Mouse (Mus musculus) liver, adult 2 months (tissue): Measurements from ENCODE around the gene Gm20388.

Experiments
- CTCF ChIP-seq: fragments of 200-500 bp; IDR thresholded peaks from 2 replicates; pipeline ENCODE4 v1.5.1; 2011; ENCODE audit warnings: low read depth, low read length, control low read depth
- POLR2A ChIP-seq: fragments of 200-500 bp; IDR thresholded peaks from 2 replicates; pipeline ENCODE4 v1.6.1; 2011; ENCODE audit warnings: low read length, control low read depth; ENCODE audit not compliant: insufficient read depth; ENCODE audit errors: extremely low read depth

DNA sequence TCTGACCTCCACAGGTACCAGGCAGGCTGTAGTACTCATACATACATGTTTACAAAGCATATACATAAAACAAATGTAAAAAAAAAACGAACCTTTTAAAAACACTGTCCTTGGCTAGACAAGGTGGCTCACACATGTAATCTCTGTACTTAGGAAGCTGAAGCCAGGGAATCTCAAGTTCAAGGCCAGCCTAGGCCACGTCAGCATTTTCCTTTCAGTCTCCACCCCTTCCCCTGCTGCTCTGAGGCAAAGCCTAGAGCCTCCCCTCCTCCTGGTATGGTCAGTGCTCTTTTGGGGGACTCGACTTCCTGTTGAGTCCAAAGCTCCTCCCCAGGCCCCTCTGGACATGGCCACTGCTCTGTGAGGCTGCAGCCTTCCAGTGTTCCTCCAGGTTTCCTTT is 3476.4 kb downstream of the Gm20388 start:
- TF ChIP-seq POLR2A, result no peak
- no peak for TF ChIP-seq CTCF
